In genomic region chr9:64605735-64606349, GRCm38 (mm10) we compare ENCODE assay signal across 7 mouse cellular contexts.
DNase-seq lines count a peak whose midpoint lies in the region; ATAC-seq and TF ChIP-seq lines count a peak whose summit lies in the region.

No protein-coding gene starts in this region.

- H3K9ac ChIP-seq in neural tube, embryonic 11.5 days (ENCODE audit: low read length): no peak overlapping the region
- H3K9ac ChIP-seq in embryonic facial prominence, embryonic 12.5 days: no peak overlapping the region
- no peak overlapping the region for H3K9ac ChIP-seq in hindbrain, embryonic 16.5 days (ENCODE audit: low read depth, low read length)
- no peak overlapping the region for H3K9ac ChIP-seq in midbrain, embryonic 13.5 days (replicated peaks)

- WGBS in neural tube, embryonic 11.5 days: 31% methylated on average over 13 of the region's 13 CpGs
- WGBS in embryonic facial prominence, embryonic 12.5 days: 21% methylated on average over 13 of the region's 13 CpGs
- 11% methylated on average over 13 of the region's 13 CpGs for WGBS in hindbrain, embryonic 16.5 days
- 2% methylated on average over 13 of the region's 13 CpGs for WGBS in midbrain, embryonic 13.5 days
- 86% methylated on average over 13 of the region's 13 CpGs for WGBS in thymus, adult 2 months

- TF ChIP-seq POLR2A in thymus, adult 2 months (IDR thresholded peaks at IDR 0.05; ENCODE audit: control insufficient read depth, extremely low read depth, insufficient read depth, low read length, poor library complexity): no peak

- peak; percentile 53 for DNase-seq in neural tube, embryonic 11.5 days (ENCODE audit: low spot score)
- DNase-seq in neural tube, embryonic 10.5 days (ENCODE audit: extremely low spot score, low spot score): no peak
- no peak for DNase-seq in thymus, adult 2 months
- no peak for DNase-seq in heart, adult 9 months (ENCODE audit: low spot score in 2 of 2)

- H3K4me3 ChIP-seq in neural tube, embryonic 11.5 days (ENCODE audit: low read depth, low read length): no peak overlapping the region
- no peak overlapping the region for H3K4me3 ChIP-seq in embryonic facial prominence, embryonic 12.5 days
- H3K4me3 ChIP-seq in hindbrain, embryonic 16.5 days (ENCODE audit: low read length): no peak overlapping the region
- no peak overlapping the region for H3K4me3 ChIP-seq in midbrain, embryonic 13.5 days (replicated peaks)
- H3K4me3 ChIP-seq in thymus, adult 2 months (ENCODE audit: control insufficient read depth, insufficient read depth, low read length): no peak overlapping the region

- no peaks in the 10 kb centered on the region for H3K27me3 ChIP-seq in neural tube, embryonic 11.5 days (ENCODE audit: control insufficient read depth, insufficient read depth, low read length)
- H3K27me3 ChIP-seq in embryonic facial prominence, embryonic 12.5 days: no peaks in the 10 kb centered on the region
- 0 out of 2 replicates have a peak, but pooled peaks cover 3% of the 10 kb centered on the region for H3K27me3 ChIP-seq in hindbrain, embryonic 16.5 days (replicated peaks; ENCODE audit: control insufficient read depth, insufficient read depth, low read length)
- H3K27me3 ChIP-seq in midbrain, embryonic 13.5 days: peaks cover 54% of the 10 kb centered on the region
- H3K27me3 ChIP-seq in thymus, adult 2 months (ENCODE audit: control insufficient read depth, insufficient read depth, low read length): no peaks in the 10 kb centered on the region

- no peaks in the 10 kb centered on the region for H3K36me3 ChIP-seq in neural tube, embryonic 11.5 days (ENCODE audit: control insufficient read depth, insufficient read depth, low read length)
- no peaks in the 10 kb centered on the region for H3K36me3 ChIP-seq in embryonic facial prominence, embryonic 12.5 days
- H3K36me3 ChIP-seq in hindbrain, embryonic 16.5 days (ENCODE audit: control insufficient read depth, insufficient read depth, low read length): no peaks in the 10 kb centered on the region
- no peaks in the 10 kb centered on the region for H3K36me3 ChIP-seq in midbrain, embryonic 13.5 days
- no peaks in the 10 kb centered on the region for H3K36me3 ChIP-seq in thymus, adult 2 months (ENCODE audit: control insufficient read depth, insufficient read depth, low read length)

- peak overlapping the region; percentile 35; the same call in 1 of the 2 replicates for H3K27ac ChIP-seq in neural tube, embryonic 11.5 days (ENCODE audit: low read depth, low read length)
- no peak overlapping the region for H3K27ac ChIP-seq in embryonic facial prominence, embryonic 12.5 days
- peak overlapping the region; percentile 78 for H3K27ac ChIP-seq in hindbrain, embryonic 16.5 days (ENCODE audit: low read depth, low read length)
- H3K27ac ChIP-seq in midbrain, embryonic 13.5 days: peak overlapping the region; percentile 67
- H3K27ac ChIP-seq in thymus, adult 2 months (ENCODE audit: control insufficient read depth, insufficient read depth, low read length): no peak overlapping the region

- TF ChIP-seq CTCF in thymus, adult 2 months (IDR thresholded peaks at IDR 0.05; ENCODE audit: borderline replicate concordance, control insufficient read depth, extremely low read depth, insufficient read depth, low read length, poor library complexity): no peak

- no peak overlapping the region for H3K4me2 ChIP-seq in neural tube, embryonic 11.5 days (ENCODE audit: low read depth)
- H3K4me2 ChIP-seq in embryonic facial prominence, embryonic 12.5 days (replicated peaks): no peak overlapping the region
- no peak overlapping the region for H3K4me2 ChIP-seq in hindbrain, embryonic 16.5 days (ENCODE audit: low read length)
- H3K4me2 ChIP-seq in midbrain, embryonic 13.5 days (replicated peaks): no peak overlapping the region

- peak; percentile 60; the same call in 1 of the 2 replicates for ATAC-seq in neural tube, embryonic 11.5 days (ENCODE audit: insufficient read depth, low FRiP score, low TSS enrichment)
- ATAC-seq in embryonic facial prominence, embryonic 12.5 days (ENCODE audit: insufficient number of reproducible peaks, insufficient read depth, low FRiP score, low TSS enrichment): 0 out of 2 replicates have a peak, but pooled peaks have one; percentile 41
- peak; percentile 89 for ATAC-seq in hindbrain, embryonic 16.5 days
- peak; percentile 92 for ATAC-seq in midbrain, embryonic 13.5 days

- peaks cover 10% of the 10 kb centered on the region for H3K4me1 ChIP-seq in neural tube, embryonic 11.5 days (ENCODE audit: control insufficient read depth, insufficient read depth, low read length)
- H3K4me1 ChIP-seq in embryonic facial prominence, embryonic 12.5 days: peaks cover 23% of the 10 kb centered on the region
- H3K4me1 ChIP-seq in hindbrain, embryonic 16.5 days (ENCODE audit: control insufficient read depth, insufficient read depth, low read depth, low read length): peaks cover 45% of the 10 kb centered on the region
- peaks cover 66% of the 10 kb centered on the region for H3K4me1 ChIP-seq in midbrain, embryonic 13.5 days (replicated peaks)
- H3K4me1 ChIP-seq in thymus, adult 2 months (replicated peaks; ENCODE audit: control insufficient read depth, insufficient read depth, low read length): no peaks in the 10 kb centered on the region

- H3K9me3 ChIP-seq in neural tube, embryonic 11.5 days (ENCODE audit: control insufficient read depth, low read length): no peaks in the 10 kb centered on the region
- no peaks in the 10 kb centered on the region for H3K9me3 ChIP-seq in embryonic facial prominence, embryonic 12.5 days
- no peaks in the 10 kb centered on the region for H3K9me3 ChIP-seq in hindbrain, embryonic 16.5 days (ENCODE audit: control insufficient read depth, low read length)
- H3K9me3 ChIP-seq in midbrain, embryonic 13.5 days: no peaks in the 10 kb centered on the region

Comparison
In these comparisons a context has a peak if more than half of its experiments do, and no peak if none do; other contexts are left out.
1. ATAC-seq: peak in every context shown above with its lines; median percentile 92 in midbrain, embryonic 13.5 days; 89 in hindbrain, embryonic 16.5 days; 60 in neural tube, embryonic 11.5 days; 41 in embryonic facial prominence, embryonic 12.5 days.
2. H3K27ac ChIP-seq: peak in neural tube, embryonic 11.5 days (single experiment), hindbrain, embryonic 16.5 days (single experiment) and midbrain, embryonic 13.5 days (single experiment); none in embryonic facial prominence, embryonic 12.5 days (single experiment) and thymus, adult 2 months (single experiment).